Mouse (Mus musculus) G1E (cell line): ENCODE measurements around the gene Grb2.

Experiments used
- CTCF ChIP-seq: IDR thresholded peaks from 2 replicates; pipeline ENCODE4 v1.5.1; 2012; ENCODE audit warnings: low read depth, low read length, inconsistent platforms, mixed read lengths
- GATA1 ChIP-seq: IDR thresholded peaks from 2 replicates; pipeline ENCODE4 v1.6.1; 2012; ENCODE audit warnings: borderline replicate concordance, low read length, inconsistent platforms, mixed read lengths
- POLR2AphosphoS5 ChIP-seq: IDR thresholded peaks from 2 replicates; pipeline ENCODE4 v1.6.1; 2012; ENCODE audit warnings: low read depth, low read length, inconsistent platforms; ENCODE audit not compliant: insufficient replicate concordance

DNA sequence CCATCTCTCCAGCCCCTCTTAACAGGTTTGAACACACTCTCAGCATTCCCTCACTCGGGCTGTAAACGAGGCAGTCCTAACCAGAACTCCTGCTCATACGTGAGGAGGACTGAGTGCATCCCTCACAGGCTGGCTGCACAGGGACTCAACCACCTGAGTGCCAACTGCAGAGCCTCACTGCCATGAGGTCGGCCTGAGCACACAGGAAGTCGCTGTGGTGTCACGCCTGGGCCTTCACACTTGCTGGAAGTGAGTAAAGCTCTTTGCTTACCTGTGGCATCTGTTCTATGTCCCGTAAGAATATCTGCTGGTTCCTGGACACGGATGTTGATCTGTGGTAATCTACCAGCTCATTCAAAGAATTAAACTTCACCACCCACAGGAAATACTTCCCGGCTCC is 62.0 kb downstream of the Grb2 start:
- TF ChIP-seq CTCF (no peak), GATA1 (no peak), POLR2AphosphoS5 (no peak)
